Mouse (Mus musculus): ENCODE measurements around the gene Loxl3. TPM values are rescaled to one million over a fixed set of nuclear protein-coding genes. Genes with fewer than 3 reads are reported as not detected.

The Loxl3 gene
- polyA plus RNA-seq, 1 experiment from 2014 or later = 21.9 TPM

GRCm38 (mm10) chr6:83020121-83020520 lies 13.9 kb upstream of the Loxl3 start:
- Histone ChIP-seq H3K4me3 (no peak overlapping the region), H3K27ac (no peak overlapping the region), H3K4me2 (replicated peaks) (no peak overlapping the region), H3K36me3 (no peaks in the 10 kb centered on the region), H3K4me1 (0 out of 2 replicates have a peak, but pooled peaks cover 3% of the 10 kb centered on the region), H3K9ac (no peak overlapping the region), H3K27me3 (no peaks in the 10 kb centered on the region), H3K9me3 (no peaks in the 10 kb centered on the region)
- WGBS = 87% methylated on average over 6 of the region's 6 CpGs
- no peak for ATAC-seq (ENCODE audit: insufficient number of reproducible peaks, insufficient read depth, low FRiP score, low TSS enrichment)

GRCm38 (mm10) chr6:83020836-83021593 lies 13.0 kb upstream of the Loxl3 start:
- no peaks in the 10 kb centered on the region for H3K36me3 ChIP-seq
- H3K9ac ChIP-seq = no peak overlapping the region
- no peaks in the 10 kb centered on the region for H3K9me3 ChIP-seq
- H3K4me1 ChIP-seq = 0 out of 2 replicates have a peak, but pooled peaks cover 3% of the 10 kb centered on the region
- no peak for ATAC-seq (ENCODE audit: insufficient number of reproducible peaks, insufficient read depth, low FRiP score, low TSS enrichment)
- H3K4me3 ChIP-seq = no peak overlapping the region
- H3K27me3 ChIP-seq = no peaks in the 10 kb centered on the region
- no peak overlapping the region for H3K4me2 ChIP-seq (replicated peaks)
- no peak overlapping the region for H3K27ac ChIP-seq
- 82% methylated on average over 4 of the region's 4 CpGs for WGBS

GRCm38 (mm10) chr6:83023008-83023407 lies 11.0 kb upstream of the Loxl3 start:
- no peak for ATAC-seq (ENCODE audit: insufficient number of reproducible peaks, insufficient read depth, low FRiP score, low TSS enrichment)

GRCm38 (mm10) chr6:83023786-83024185 lies 10.2 kb upstream of the Loxl3 start:
- Histone ChIP-seq H3K4me1 (peaks cover 9% of the 10 kb centered on the region; the same call in 1 of the 2 replicates), H3K27ac (no peak overlapping the region), H3K9me3 (no peaks in the 10 kb centered on the region), H3K4me3 (no peak overlapping the region), H3K27me3 (0 out of 2 replicates have a peak, but pooled peaks cover 7% of the 10 kb centered on the region), H3K9ac (no peak overlapping the region), H3K4me2 (replicated peaks) (no peak overlapping the region), H3K36me3 (no peaks in the 10 kb centered on the region)
- ATAC-seq (ENCODE audit: insufficient number of reproducible peaks, insufficient read depth, low FRiP score, low TSS enrichment) = no peak
- 92% methylated on average over 2 of the region's 2 CpGs for WGBS

More at GRCm38 (mm10) chr6:83023008-83023407, 11.0 kb upstream of the Loxl3 start:
- Histone ChIP-seq H3K36me3 (no peaks in the 10 kb centered on the region), H3K27me3 (no peaks in the 10 kb centered on the region), H3K9me3 (no peaks in the 10 kb centered on the region), H3K9ac (no peak overlapping the region), H3K4me1 (peaks cover 9% of the 10 kb centered on the region; the same call in 1 of the 2 replicates), H3K27ac (no peak overlapping the region), H3K4me3 (no peak overlapping the region), H3K4me2 (replicated peaks) (no peak overlapping the region)
- 84% methylated on average over 9 of the region's 9 CpGs for WGBS

GRCm38 (mm10) chr6:83024421-83024820 lies 9.6 kb upstream of the Loxl3 start:
- H3K27ac ChIP-seq = no peak overlapping the region
- no peaks in the 10 kb centered on the region for H3K36me3 ChIP-seq
- WGBS = 58% methylated on average over 4 of the region's 4 CpGs
- H3K27me3 ChIP-seq = peaks cover 13% of the 10 kb centered on the region; the same call in 1 of the 2 replicates
- H3K9me3 ChIP-seq = no peaks in the 10 kb centered on the region
- no peak for ATAC-seq (ENCODE audit: insufficient number of reproducible peaks, insufficient read depth, low FRiP score, low TSS enrichment)
- H3K4me2 ChIP-seq (replicated peaks) = no peak overlapping the region
- no peak overlapping the region for H3K4me3 ChIP-seq
- peaks cover 9% of the 10 kb centered on the region; the same call in 1 of the 2 replicates for H3K4me1 ChIP-seq
- no peak overlapping the region for H3K9ac ChIP-seq

- no peaks in the 10 kb centered on the region for H3K9me3 ChIP-seq
Observed at GRCm38 (mm10) chr6:83025221-83025620, 8.8 kb upstream of the Loxl3 start.

GRCm38 (mm10) chr6:83027293-83027692 lies 6.7 kb upstream of the Loxl3 start:
- Histone ChIP-seq H3K9ac (no peak overlapping the region), H3K9me3 (no peaks in the 10 kb centered on the region), H3K27me3 (peaks cover 40% of the 10 kb centered on the region), H3K36me3 (no peaks in the 10 kb centered on the region), H3K4me3 (no peak overlapping the region), H3K4me1 (peaks cover 27% of the 10 kb centered on the region), H3K27ac (no peak overlapping the region), H3K4me2 (replicated peaks) (no peak overlapping the region)
- ATAC-seq (ENCODE audit: insufficient number of reproducible peaks, insufficient read depth, low FRiP score, low TSS enrichment) = no peak
- 67% methylated on average over 8 of the region's 8 CpGs for WGBS

More at GRCm38 (mm10) chr6:83025221-83025620, 8.8 kb upstream of the Loxl3 start:
- H3K9ac ChIP-seq = no peak overlapping the region
- no peak overlapping the region for H3K4me3 ChIP-seq
- no peak overlapping the region for H3K27ac ChIP-seq
- H3K4me2 ChIP-seq (replicated peaks) = no peak overlapping the region
- ATAC-seq (ENCODE audit: insufficient number of reproducible peaks, insufficient read depth, low FRiP score, low TSS enrichment) = no peak
- H3K4me1 ChIP-seq = peaks cover 14% of the 10 kb centered on the region
- no peaks in the 10 kb centered on the region for H3K36me3 ChIP-seq
- H3K27me3 ChIP-seq = peaks cover 21% of the 10 kb centered on the region
- 96% methylated on average over 4 of the region's 4 CpGs for WGBS

- H3K9ac ChIP-seq = no peak overlapping the region
Observed at GRCm38 (mm10) chr6:83027706-83028105, 6.3 kb upstream of the Loxl3 start.

GRCm38 (mm10) chr6:83029777-83030176 lies 4.2 kb upstream of the Loxl3 start:
- Histone ChIP-seq H3K27ac (no peak overlapping the region), H3K4me1 (peaks cover 35% of the 10 kb centered on the region), H3K27me3 (peaks cover 43% of the 10 kb centered on the region), H3K4me3 (no peak overlapping the region), H3K4me2 (replicated peaks) (no peak overlapping the region), H3K9me3 (no peaks in the 10 kb centered on the region), H3K36me3 (no peaks in the 10 kb centered on the region), H3K9ac (peak overlapping the region; percentile 20; the same call in 1 of the 2 replicates)
- no peak for ATAC-seq (ENCODE audit: insufficient number of reproducible peaks, insufficient read depth, low FRiP score, low TSS enrichment)
- WGBS = 21% methylated on average over 10 of the region's 10 CpGs

More at GRCm38 (mm10) chr6:83027706-83028105, 6.3 kb upstream of the Loxl3 start:
- WGBS = 26% methylated on average over 8 of the region's 9 CpGs
- H3K27ac ChIP-seq = no peak overlapping the region
- no peak overlapping the region for H3K4me2 ChIP-seq (replicated peaks)
- ATAC-seq (ENCODE audit: insufficient number of reproducible peaks, insufficient read depth, low FRiP score, low TSS enrichment) = no peak
- H3K27me3 ChIP-seq = peaks cover 43% of the 10 kb centered on the region
- no peak overlapping the region for H3K4me3 ChIP-seq
- no peaks in the 10 kb centered on the region for H3K36me3 ChIP-seq
- H3K4me1 ChIP-seq = peaks cover 29% of the 10 kb centered on the region
- no peaks in the 10 kb centered on the region for H3K9me3 ChIP-seq

GRCm38 (mm10) chr6:83031111-83031510 lies 2.9 kb upstream of the Loxl3 start:
- H3K9ac ChIP-seq = no peak overlapping the region
- H3K36me3 ChIP-seq = no peaks in the 10 kb centered on the region
- no peak overlapping the region for H3K4me2 ChIP-seq (replicated peaks)
- peaks cover 41% of the 10 kb centered on the region for H3K4me1 ChIP-seq
- 59% methylated on average over 7 of the region's 7 CpGs for WGBS
- H3K27me3 ChIP-seq = peaks cover 43% of the 10 kb centered on the region
- H3K27ac ChIP-seq = no peak overlapping the region
- no peak for ATAC-seq (ENCODE audit: insufficient number of reproducible peaks, insufficient read depth, low FRiP score, low TSS enrichment)
- no peaks in the 10 kb centered on the region for H3K9me3 ChIP-seq
- no peak overlapping the region for H3K4me3 ChIP-seq

GRCm38 (mm10) chr6:83031921-83032590 lies 1.9 kb upstream of the Loxl3 start:
- 16% methylated on average over 18 of the region's 18 CpGs for WGBS
- Histone ChIP-seq H3K4me2 (replicated peaks) (peak overlapping the region; percentile 85), H3K4me3 (peak overlapping the region; percentile 59), H3K9ac (peak overlapping the region; percentile 20; the same call in 1 of the 2 replicates), H3K9me3 (no peaks in the 10 kb centered on the region), H3K4me1 (peaks cover 41% of the 10 kb centered on the region), H3K36me3 (no peaks in the 10 kb centered on the region), H3K27ac (no peak overlapping the region), H3K27me3 (peaks cover 43% of the 10 kb centered on the region)
- ATAC-seq (ENCODE audit: insufficient number of reproducible peaks, insufficient read depth, low FRiP score, low TSS enrichment) = no peak

All from embryonic facial prominence, embryonic 12.5 days (tissue).